Comparison of ENCODE assay signal across 13 mouse cellular contexts in genomic region chr6:141523747-141524640, GRCm38 (mm10). TPM values are rescaled to one million over a fixed set of nuclear protein-coding genes. Genes with fewer than 3 reads are reported as not detected.
DNase-seq lines count a peak whose midpoint lies in the region; ATAC-seq and TF ChIP-seq lines count a peak whose summit lies in the region.
"Had no signal": no experiment of that assay in that cellular context is flagged by ENCODE, and none has a peak within 500 bp of the region (broad histone marks: within the 10 kb centered on the region; RNA-seq: fewer than 3 reads in every experiment).

Gene Slco1c1 (plus strand): TSS chr6:141524368.

- no peak within 1 kb of the TSS for H3K4me2 ChIP-seq in hindbrain, embryonic 15.5 days
- H3K4me2 ChIP-seq in hindbrain, embryonic 11.5 days (replicated peaks; ENCODE audit: low read depth, low read length): no peak within 1 kb of the TSS
- H3K4me2 ChIP-seq in forebrain, postnatal 0 days (ENCODE audit: low read depth): peak within 1 kb of the TSS; percentile 5; the same call in 1 of the 2 replicates
- H3K4me2 ChIP-seq: limb, embryonic 13.5 days; lung, embryonic 15.5 days; midbrain, embryonic 12.5 days had no signal

- no peaks in the 10 kb centered on the region for H3K36me3 ChIP-seq in hindbrain, embryonic 15.5 days
- no peaks in the 10 kb centered on the region for H3K36me3 ChIP-seq in hindbrain, embryonic 11.5 days (ENCODE audit: control insufficient read depth, insufficient read depth, low read length)
- no peaks in the 10 kb centered on the region for H3K36me3 ChIP-seq in forebrain, postnatal 0 days (ENCODE audit: insufficient read depth)
- no peaks in the 10 kb centered on the region for H3K36me3 ChIP-seq in embryonic facial prominence, embryonic 10.5 days (replicated peaks)
- H3K36me3 ChIP-seq: limb, embryonic 13.5 days; lung, embryonic 15.5 days; midbrain, embryonic 12.5 days had no signal

- no peaks in the 10 kb centered on the region for H3K9me3 ChIP-seq in hindbrain, embryonic 15.5 days
- H3K9me3 ChIP-seq in hindbrain, embryonic 11.5 days (ENCODE audit: control insufficient read depth, low read length): no peaks in the 10 kb centered on the region
- no peaks in the 10 kb centered on the region for H3K9me3 ChIP-seq in forebrain, postnatal 0 days (ENCODE audit: low read length)
- no peaks in the 10 kb centered on the region for H3K9me3 ChIP-seq in embryonic facial prominence, embryonic 10.5 days
- H3K9me3 ChIP-seq: limb, embryonic 13.5 days; lung, embryonic 15.5 days; midbrain, embryonic 12.5 days had no signal

- H3K27ac ChIP-seq in hindbrain, embryonic 15.5 days (replicated peaks): no peak within 1 kb of the TSS
- no peak within 1 kb of the TSS for H3K27ac ChIP-seq in hindbrain, embryonic 11.5 days (ENCODE audit: low read depth, low read length)
- H3K27ac ChIP-seq in forebrain, postnatal 0 days (ENCODE audit: low read depth, low read length): 0 out of 2 replicates have a peak within 1 kb of the TSS, but pooled peaks have one; percentile 11
- H3K27ac ChIP-seq in embryonic facial prominence, embryonic 10.5 days (replicated peaks): no peak within 1 kb of the TSS
- H3K27ac ChIP-seq: limb, embryonic 13.5 days; lung, embryonic 15.5 days; midbrain, embryonic 12.5 days had no signal

- TF ChIP-seq POLR2A in brain, embryonic 14.5 days (IDR thresholded peaks at IDR 0.05; ENCODE audit: borderline replicate concordance, extremely low read depth, insufficient read depth, insufficient read length, poor library complexity, severe bottlenecking): no peak

- no peak for TF ChIP-seq CTCF in brain, embryonic 14.5 days (IDR thresholded peaks at IDR 0.05; ENCODE audit: borderline replicate concordance, extremely low read depth, insufficient read depth, insufficient read length)
- no peak for TF ChIP-seq CTCF in forebrain, postnatal 0 days (IDR thresholded peaks at IDR 0.05; ENCODE audit: low read depth)

- no peak within 1 kb of the TSS for H3K4me3 ChIP-seq in hindbrain, embryonic 15.5 days
- H3K4me3 ChIP-seq in hindbrain, embryonic 11.5 days (ENCODE audit: low read depth, low read length): no peak within 1 kb of the TSS
- H3K4me3 ChIP-seq in forebrain, postnatal 0 days (ENCODE audit: low read depth, low read length): no peak within 1 kb of the TSS
- H3K4me3 ChIP-seq in embryonic facial prominence, embryonic 10.5 days: no peak within 1 kb of the TSS
- H3K4me3 ChIP-seq: limb, embryonic 13.5 days; lung, embryonic 15.5 days; midbrain, embryonic 12.5 days had no signal

- no peak for ATAC-seq in hindbrain, embryonic 15.5 days (ENCODE audit: low FRiP score, low read depth)
- no peak for ATAC-seq in hindbrain, embryonic 11.5 days (ENCODE audit: low FRiP score)
- ATAC-seq in forebrain, postnatal 0 days: peak; percentile 58

- DNase-seq in hindbrain, embryonic 11.5 days (ENCODE audit: low spot score): no peak
- peak; percentile 48 for DNase-seq in brain, embryonic 14.5 days (ENCODE audit: low read depth)
- DNase-seq in forebrain, postnatal 0 days: no peak
- DNase-seq in left cerebral cortex, adult 9 months (ENCODE audit: low spot score in 2 of 2): peak; percentile 9 to 11
- DNase-seq in spleen, adult 12 weeks (ENCODE audit: low spot score): no peak
- DNase-seq in embryonic facial prominence, embryonic 10.5 days (ENCODE audit: low spot score): no peak
- DNase-seq: cerebellum, postnatal 36 days; gastrocnemius, postnatal 36 days; thymus, postnatal 36 days had no signal

- no peak within 1 kb of the TSS for H3K9ac ChIP-seq in hindbrain, embryonic 15.5 days
- no peak within 1 kb of the TSS for H3K9ac ChIP-seq in hindbrain, embryonic 11.5 days (ENCODE audit: low read depth, low read length)
- H3K9ac ChIP-seq in forebrain, postnatal 0 days: no peak within 1 kb of the TSS
- H3K9ac ChIP-seq: limb, embryonic 13.5 days; lung, embryonic 15.5 days; midbrain, embryonic 12.5 days had no signal

- H3K4me1 ChIP-seq in hindbrain, embryonic 15.5 days (replicated peaks): no peaks in the 10 kb centered on the region
- H3K4me1 ChIP-seq in hindbrain, embryonic 11.5 days (replicated peaks; ENCODE audit: control insufficient read depth, insufficient read depth, low read length): no peaks in the 10 kb centered on the region
- H3K4me1 ChIP-seq in forebrain, postnatal 0 days (ENCODE audit: insufficient read depth): no peaks in the 10 kb centered on the region
- no peaks in the 10 kb centered on the region for H3K4me1 ChIP-seq in embryonic facial prominence, embryonic 10.5 days
- H3K4me1 ChIP-seq: limb, embryonic 13.5 days; lung, embryonic 15.5 days; midbrain, embryonic 12.5 days had no signal

- no peaks in the 10 kb centered on the region for H3K27me3 ChIP-seq in hindbrain, embryonic 15.5 days
- H3K27me3 ChIP-seq in hindbrain, embryonic 11.5 days (ENCODE audit: control insufficient read depth, insufficient read depth, low read length): no peaks in the 10 kb centered on the region
- no peaks in the 10 kb centered on the region for H3K27me3 ChIP-seq in forebrain, postnatal 0 days (ENCODE audit: insufficient read depth, low read length)
- no peaks in the 10 kb centered on the region for H3K27me3 ChIP-seq in embryonic facial prominence, embryonic 10.5 days (replicated peaks; ENCODE audit: low read depth, poor library complexity, severe bottlenecking)
- H3K27me3 ChIP-seq: limb, embryonic 13.5 days; lung, embryonic 15.5 days; midbrain, embryonic 12.5 days had no signal

- WGBS in hindbrain, embryonic 15.5 days: 45% methylated on average over 2 of the region's 2 CpGs
- 59% methylated on average over 2 of the region's 2 CpGs for WGBS in hindbrain, embryonic 11.5 days
- WGBS in forebrain, postnatal 0 days: 38% methylated on average over 2 of the region's 2 CpGs
- WGBS in embryonic facial prominence, embryonic 10.5 days: 54% methylated on average over 2 of the region's 2 CpGs

RNA-seq across cellular contexts. Expression of gene Slco1c1, which starts in this region (rescaled TPM):
- polyA plus RNA-seq in hindbrain, embryonic 15.5 days (2015; fragmentation: Nextera tagmentation; extraction: Ambion mirVana): 15.6 and 18.9 TPM in 2 replicates
- 3.6 and 4.7 TPM in 2 replicates for polyA plus RNA-seq in hindbrain, embryonic 11.5 days (2014; fragmentation: Nextera tagmentation; extraction: Ambion mirVana)
- polyA plus RNA-seq in brain, embryonic 14.5 days (2012; rRNA removed): 9.2 and 11.8 TPM in 2 replicates
- 35.7 and 39.5 TPM in 2 replicates for total RNA-seq in forebrain, postnatal 0 days (2014; rRNA removed)
- 33.8 and 34.2 TPM in 2 replicates for polyA plus RNA-seq in forebrain, postnatal 0 days (2015; fragmentation: Nextera tagmentation; extraction: Ambion mirVana)
- 0.24 TPM in 1 of 2 replicates, not detected in the other for polyA plus RNA-seq in embryonic facial prominence, embryonic 10.5 days (2016; fragmentation: Nextera tagmentation; extraction: Ambion mirVana)
- total RNA-seq: gastrocnemius, postnatal 36 days had no signal
- polyA plus RNA-seq: lung, embryonic 15.5 days had no signal

Comparison
In these comparisons a context has a peak if more than half of its experiments do, and no peak if none do; other contexts are left out.
1. DNase-seq: peak in brain, embryonic 14.5 days (single experiment) and left cerebral cortex, adult 9 months (2 of 2); none in hindbrain, embryonic 11.5 days (single experiment), forebrain, postnatal 0 days (single experiment), spleen, adult 12 weeks (single experiment) and embryonic facial prominence, embryonic 10.5 days (single experiment).